Mouse (Mus musculus): Measurements from ENCODE around the gene Csnk2b.

DNA sequence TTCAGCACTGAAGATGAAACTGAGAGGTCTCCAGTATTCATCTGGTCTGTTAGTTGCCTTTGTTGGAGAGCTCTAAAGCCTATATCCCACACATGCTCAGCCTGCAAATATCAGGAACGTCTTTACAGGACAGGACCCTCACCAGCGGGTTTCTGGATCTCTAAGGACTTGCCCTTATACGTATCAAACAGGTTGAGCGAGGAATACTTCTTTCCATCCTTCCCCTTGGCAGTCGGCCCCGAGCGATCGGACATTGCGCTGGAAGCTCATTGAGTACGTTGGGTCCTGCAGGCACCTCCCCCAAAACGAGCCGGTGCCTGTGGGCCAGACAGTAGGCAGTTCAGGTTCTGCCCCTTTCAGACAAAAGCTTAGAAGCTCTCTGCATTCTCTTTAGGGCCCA lies 40.9 kb upstream of the Csnk2b start:
- TF ChIP-seq CTCF (IDR thresholded peaks at IDR 0.05; ENCODE audit: insufficient read depth, low read length) (no peak), POLR2A (IDR thresholded peaks at IDR 0.05; ENCODE audit: borderline replicate concordance, extremely low read depth, low read depth, low read length) (no peak)

All from lung, adult 2 months (tissue).